Mouse (Mus musculus) ZHBTc4 (cell line): ENCODE data around the gene Syne1.

Experiments
- DNase-seq: peaks from one replicate; pipeline ENCODE4 v3.0.0-alpha.2; 2011; ENCODE audit warnings: low read depth, low spot score

Syne1 gene

GRCm38 (mm10) chr10:5437766-5438165, 113.5 kb downstream of the Syne1 start:
- no peak for DNase-seq

- no peak for DNase-seq
Measured at GRCm38 (mm10) chr10:5423984-5424383, 127.3 kb downstream of the Syne1 start.

GRCm38 (mm10) chr10:5415730-5416129, 135.6 kb downstream of the Syne1 start:
- DNase-seq = no peak

GRCm38 (mm10) chr10:5384131-5384776, 167.0 kb downstream of the Syne1 start:
- peak; percentile 12 for DNase-seq

GRCm38 (mm10) chr10:5381536-5381935, 169.7 kb downstream of the Syne1 start:
- no peak for DNase-seq

GRCm38 (mm10) chr10:5378969-5379368, 172.3 kb downstream of the Syne1 start:
- no peak for DNase-seq

- DNase-seq = no peak
Measured at GRCm38 (mm10) chr10:5369599-5369998, 181.7 kb downstream of the Syne1 start.

- DNase-seq = no peak
Measured at GRCm38 (mm10) chr10:5368266-5368665, 183.0 kb downstream of the Syne1 start.

- DNase-seq = no peak
Measured at GRCm38 (mm10) chr10:5367465-5368011, 183.7 kb downstream of the Syne1 start.

GRCm38 (mm10) chr10:5360560-5360959, 190.7 kb downstream of the Syne1 start:
- no peak for DNase-seq

- no peak for DNase-seq
Measured at GRCm38 (mm10) chr10:5356614-5357013, 194.7 kb downstream of the Syne1 start.

GRCm38 (mm10) chr10:5353390-5353789, 197.9 kb downstream of the Syne1 start:
- no peak for DNase-seq

GRCm38 (mm10) chr10:5346911-5347310, 204.4 kb downstream of the Syne1 start:
- DNase-seq = no peak

GRCm38 (mm10) chr10:5343211-5343610, 208.1 kb downstream of the Syne1 start:
- DNase-seq = no peak

GRCm38 (mm10) chr10:5336394-5336793, 214.9 kb downstream of the Syne1 start:
- DNase-seq = no peak

- DNase-seq = no peak
Measured at GRCm38 (mm10) chr10:5332801-5333200, 218.5 kb downstream of the Syne1 start.

- DNase-seq = no peak
Measured at GRCm38 (mm10) chr10:5326716-5327115, 224.6 kb downstream of the Syne1 start.

GRCm38 (mm10) chr10:5323741-5324395, 227.4 kb downstream of the Syne1 start:
- no peak for DNase-seq

- DNase-seq = peak; percentile 6
Measured at GRCm38 (mm10) chr10:5322562-5322961, 228.7 kb downstream of the Syne1 start.

GRCm38 (mm10) chr10:5317602-5318001, 233.7 kb downstream of the Syne1 start:
- DNase-seq = peak; percentile 80

- no peak for DNase-seq
Measured at GRCm38 (mm10) chr10:5312437-5312836, 238.8 kb downstream of the Syne1 start.

GRCm38 (mm10) chr10:5309961-5310713, 241.1 kb downstream of the Syne1 start:
- DNase-seq = peak; percentile 40
